Mouse (Mus musculus): ENCODE results near the gene Acox3. TPM values are rescaled to one million over a fixed set of nuclear protein-coding genes. Genes with fewer than 3 reads are reported as not detected.

Acox3 gene
- polyA plus RNA-seq, 1 experiment from 2014 or later: 15.2 TPM

GRCm38 (mm10) chr5:35648230-35648629 is 65.4 kb downstream of the Acox3 start:
- DNase-seq (ENCODE audit: low spot score): no peak

- no peak for DNase-seq (ENCODE audit: low spot score)
These were observed 69.5 kb downstream of the Acox3 start for GRCm38 (mm10) chr5:35652319-35652718.

GRCm38 (mm10) chr5:35652872-35653271 is 70.0 kb downstream of the Acox3 start:
- no peak for DNase-seq (ENCODE audit: low spot score)

- DNase-seq (ENCODE audit: low spot score): no peak
These were observed 71.0 kb downstream of the Acox3 start for GRCm38 (mm10) chr5:35653743-35654395.

DNA sequence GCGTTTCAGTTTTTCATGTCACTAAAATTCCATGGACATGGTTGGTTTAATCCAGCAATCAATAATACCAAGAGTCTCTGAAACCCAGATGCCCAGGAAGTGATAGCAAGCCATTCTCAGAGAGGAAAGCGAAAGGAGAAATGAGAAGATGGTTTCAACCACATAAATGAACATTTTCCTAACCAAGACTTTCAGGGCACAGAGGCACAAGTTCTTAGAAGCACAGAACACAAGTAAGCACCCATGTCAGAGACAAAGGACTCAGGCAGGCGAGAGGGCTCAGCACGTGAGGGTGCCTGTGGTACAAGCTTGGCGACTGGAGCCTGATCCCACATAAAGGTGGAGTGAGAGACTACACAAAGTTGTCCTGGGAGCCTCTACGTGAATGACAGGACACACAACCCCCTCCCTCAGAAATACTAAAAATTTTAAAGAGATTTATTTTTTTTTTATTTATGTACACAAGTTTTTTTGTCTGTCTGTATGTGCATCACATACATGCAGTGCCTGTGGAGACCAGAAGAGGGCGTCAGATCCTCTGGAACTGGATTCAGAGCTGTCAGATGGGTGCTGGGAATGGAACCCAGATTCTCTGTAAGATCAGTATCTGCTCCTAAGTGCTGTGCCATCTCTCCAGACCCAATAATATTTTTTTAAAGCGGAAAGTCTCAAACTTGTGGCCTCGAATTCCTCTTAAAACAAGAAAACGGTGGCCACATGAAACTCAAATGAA is 73.1 kb downstream of the Acox3 start:
- DNase-seq (ENCODE audit: low spot score): no peak

- no peak for DNase-seq (ENCODE audit: low spot score)
These were observed 76.7 kb downstream of the Acox3 start for GRCm38 (mm10) chr5:35659503-35659902.

DNA sequence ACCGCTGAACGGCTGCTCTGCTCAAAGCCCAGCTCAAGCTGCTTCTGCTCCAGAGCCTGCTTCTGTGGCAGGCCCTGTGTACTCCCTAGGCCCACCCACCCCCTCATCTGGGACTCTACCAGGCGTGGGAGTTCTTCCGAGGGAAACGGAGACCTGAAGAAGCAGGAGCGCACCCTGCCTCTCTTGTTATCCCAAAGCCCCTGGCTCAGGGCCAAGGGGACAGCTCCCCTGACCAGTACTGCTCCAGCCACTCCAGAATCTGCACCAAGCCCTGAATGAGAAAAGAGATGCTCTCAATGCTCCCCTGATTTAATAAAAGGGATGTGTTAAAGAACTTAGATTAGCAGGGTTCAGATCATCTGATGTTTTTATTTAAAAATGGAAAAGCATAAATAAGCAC is 78.4 kb downstream of the Acox3 start:
- DNase-seq (ENCODE audit: low spot score): no peak

- DNase-seq (ENCODE audit: low spot score): no peak
These were observed 79.2 kb downstream of the Acox3 start for GRCm38 (mm10) chr5:35662021-35662545.

Other genes with a start within 250 kb of the Acox3 start
- gene Hmx1, start 193.9 kb upstream of the Acox3 start, polyA plus RNA-seq (2015; fragmentation: Nextera tagmentation; extraction: Ambion mirVana): 0.14 TPM in 1 of 2 replicates, not detected in the other
- gene Cpz, start 57.3 kb upstream of the Acox3 start, polyA plus RNA-seq (2015; fragmentation: Nextera tagmentation; extraction: Ambion mirVana): 0.60 and 0.72 TPM in 2 replicates
- gene Trmt44, start 8.0 kb upstream of the Acox3 start, polyA plus RNA-seq (2015; fragmentation: Nextera tagmentation; extraction: Ambion mirVana): 6.0 TPM in 2 replicates
- 8.9 and 10.4 TPM in 2 replicates for gene Htra3, start 96.7 kb downstream of the Acox3 start, polyA plus RNA-seq (2015; fragmentation: Nextera tagmentation; extraction: Ambion mirVana)
- 2.1 and 2.2 TPM in 2 replicates for gene Sh3tc1, start 156.9 kb downstream of the Acox3 start, polyA plus RNA-seq (2015; fragmentation: Nextera tagmentation; extraction: Ambion mirVana)
- gene Ablim2, start 174.8 kb downstream of the Acox3 start, polyA plus RNA-seq (2015; fragmentation: Nextera tagmentation; extraction: Ambion mirVana): 0.74 and 0.91 TPM in 2 replicates

Measured in thymus, postnatal 0 days (tissue).